Mouse (Mus musculus): ENCODE measurements around the gene Thpo.

GRCm38 (mm10) chr16:20723247-20723646 is 11.1 kb downstream of the Thpo start:
- TF ChIP-seq CTCF (IDR thresholded peaks at IDR 0.05; ENCODE audit: low read depth) (no peak), EP300 (IDR thresholded peaks at IDR 0.05; ENCODE audit: low read depth) (no peak)

Measured in liver, postnatal 0 days (tissue).